In the genomic region with DNA sequence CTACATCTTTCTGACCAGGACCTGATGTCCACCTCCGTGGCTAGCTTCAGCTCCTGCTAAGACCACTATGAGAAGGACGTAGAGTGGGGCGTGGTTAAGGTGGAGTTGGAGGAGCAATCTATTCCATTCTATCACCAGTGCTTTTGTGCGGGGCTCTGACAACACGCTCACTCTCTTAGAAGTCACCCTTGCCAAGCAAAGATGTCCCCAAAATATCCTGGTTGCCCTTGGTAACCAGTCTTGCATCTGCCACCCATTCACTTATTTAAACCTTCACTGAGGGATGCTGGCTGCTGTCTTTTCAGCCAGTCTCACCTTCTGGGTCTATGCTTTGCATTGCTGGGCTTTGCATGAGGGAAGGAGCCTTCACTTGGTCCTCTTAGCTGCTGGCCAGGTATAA, we compare ENCODE assay signal across 25 mouse cellular contexts.
A peak's percentile ranks its signal among the peaks of the same experiment; 100 is the strongest.
DNase-seq lines count a peak whose midpoint lies in the region; ATAC-seq and TF ChIP-seq lines count a peak whose summit lies in the region.
"Had no signal": no experiment of that assay in that cellular context is flagged by ENCODE, and none has a peak within 500 bp of the region (broad histone marks: within the 10 kb centered on the region; RNA-seq: fewer than 3 reads in every experiment).

No protein-coding gene starts in this region.

- no peak for TF ChIP-seq POLR2A in kidney, adult 2 months (IDR thresholded peaks at IDR 0.05; ENCODE audit: low read depth, low read length)

- H3K4me1 ChIP-seq in liver, embryonic 11.5 days (replicated peaks; ENCODE audit: control insufficient read depth, insufficient read depth, low read length) = no peaks in the 10 kb centered on the region
- H3K4me1 ChIP-seq in kidney, adult 2 months (ENCODE audit: control insufficient read depth, insufficient read depth, low read length) = no peaks in the 10 kb centered on the region
- H3K4me1 ChIP-seq: embryonic facial prominence, embryonic 12.5 days; heart, embryonic 12.5 days; limb, embryonic 10.5 days; liver, embryonic 13.5 days; lung, embryonic 15.5 days; midbrain, embryonic 12.5 days; neural tube, embryonic 15.5 days had no signal

- no peak overlapping the region for H3K4me3 ChIP-seq in liver, embryonic 11.5 days (ENCODE audit: low read depth, low read length)
- H3K4me3 ChIP-seq in kidney, adult 2 months (ENCODE audit: insufficient read depth, low read depth, low read length) = no peak overlapping the region
- H3K4me3 ChIP-seq: embryonic facial prominence, embryonic 12.5 days; heart, embryonic 12.5 days; limb, embryonic 10.5 days; liver, embryonic 13.5 days; lung, embryonic 15.5 days; midbrain, embryonic 12.5 days; neural tube, embryonic 15.5 days had no signal

- H3K36me3 ChIP-seq in liver, embryonic 11.5 days (ENCODE audit: control insufficient read depth, insufficient read depth, low read length) = no peaks in the 10 kb centered on the region
- H3K36me3 ChIP-seq in kidney, adult 2 months (ENCODE audit: control insufficient read depth, insufficient read depth, low read length) = no peaks in the 10 kb centered on the region
- H3K36me3 ChIP-seq: embryonic facial prominence, embryonic 12.5 days; heart, embryonic 12.5 days; limb, embryonic 10.5 days; liver, embryonic 13.5 days; lung, embryonic 15.5 days; midbrain, embryonic 12.5 days; neural tube, embryonic 15.5 days had no signal

- no peak overlapping the region for H3K27ac ChIP-seq in liver, embryonic 11.5 days (ENCODE audit: low read depth, low read length)
- H3K27ac ChIP-seq in kidney, adult 2 months (ENCODE audit: insufficient read depth, low read depth, low read length) = no peak overlapping the region
- H3K27ac ChIP-seq: embryonic facial prominence, embryonic 12.5 days; limb, embryonic 10.5 days; liver, embryonic 13.5 days; lung, embryonic 15.5 days; macrophage; midbrain, embryonic 12.5 days; neural tube, embryonic 15.5 days had no signal

- DNase-seq in layer of hippocampus, adult 18-20 months (ENCODE audit: low spot score in 2 of 2) = peak; percentile 14 to 49
- DNase-seq in layer of hippocampus, postnatal 25 days (ENCODE audit: extremely low spot score in 1 of 2, low spot score in 1 of 2) = no peak
- DNase-seq in layer of hippocampus, adult 9-11 months = peak; percentile 63
- DNase-seq in right cerebral cortex, adult 18-20 months = peak; percentile 76
- DNase-seq in liver, embryonic 11.5 days (ENCODE audit: low spot score) = no peak
- DNase-seq in kidney, adult 2 months = no peak
- DNase-seq in heart, postnatal 14 days = no peak
- no peak for DNase-seq in cerebellum, postnatal 10 days
- DNase-seq: adrenal gland, adult 8-10 months; cerebellum, adult 11 months; heart, postnatal 36 days; kidney, adult 18-20 months; kidney, postnatal 14 days; liver, embryonic 13.5 days; thymus, postnatal 25 days had no signal

- H3K9ac ChIP-seq in liver, embryonic 11.5 days (ENCODE audit: low read depth, low read length) = no peak overlapping the region
- H3K9ac ChIP-seq: embryonic facial prominence, embryonic 12.5 days; heart, embryonic 12.5 days; liver, embryonic 13.5 days; lung, embryonic 15.5 days; midbrain, embryonic 12.5 days; neural tube, embryonic 15.5 days had no signal

- H3K4me2 ChIP-seq in liver, embryonic 11.5 days = no peak overlapping the region
- H3K4me2 ChIP-seq: embryonic facial prominence, embryonic 12.5 days; heart, embryonic 12.5 days; liver, embryonic 13.5 days; lung, embryonic 15.5 days; midbrain, embryonic 12.5 days; neural tube, embryonic 15.5 days had no signal

- no peaks in the 10 kb centered on the region for H3K27me3 ChIP-seq in liver, embryonic 11.5 days (replicated peaks; ENCODE audit: control insufficient read depth, insufficient read depth, low read length)
- H3K27me3 ChIP-seq in kidney, adult 2 months (replicated peaks; ENCODE audit: control insufficient read depth, insufficient read depth, low read length) = no peaks in the 10 kb centered on the region
- H3K27me3 ChIP-seq: CH12.LX; embryonic facial prominence, embryonic 12.5 days; heart, embryonic 12.5 days; liver, embryonic 13.5 days; lung, embryonic 15.5 days; midbrain, embryonic 12.5 days; neural tube, embryonic 15.5 days had no signal

- no peaks in the 10 kb centered on the region; the same call in 1 of the 2 replicates for H3K9me3 ChIP-seq in liver, embryonic 11.5 days (ENCODE audit: control insufficient read depth, low read length)
- H3K9me3 ChIP-seq: embryonic facial prominence, embryonic 12.5 days; limb, embryonic 10.5 days; lung, embryonic 15.5 days; midbrain, embryonic 12.5 days; neural tube, embryonic 15.5 days had no signal

- WGBS in liver, embryonic 11.5 days = 83% methylated on average over 5 of the region's 5 CpGs
- 87% methylated on average over 5 of the region's 5 CpGs for WGBS in kidney, adult 2 months

- TF ChIP-seq CTCF in kidney, adult 2 months (conservative IDR thresholded peaks at IDR 0.05; ENCODE audit: insufficient read depth, insufficient read length, low read depth, low read length) = no peak

- intact Hi-C loops in heart, postnatal 14 days (cut with DNase I) = no loop called here

- ATAC-seq in liver, embryonic 11.5 days (replicated peaks; ENCODE audit: low FRiP score) = no peak
- ATAC-seq: forebrain, embryonic 16.5 days; hindbrain, embryonic 16.5 days had no signal

Comparison
In these comparisons a context has a peak if more than half of its experiments do, and no peak if none do; other contexts are left out.
1. DNase-seq: peak in layer of hippocampus, adult 18-20 months (2 of 2), layer of hippocampus, adult 9-11 months (single experiment) and right cerebral cortex, adult 18-20 months (single experiment); none in layer of hippocampus, postnatal 25 days (0 of 2), liver, embryonic 11.5 days (single experiment), kidney, adult 2 months (single experiment), heart, postnatal 14 days (0 of 2) and cerebellum, postnatal 10 days (0 of 2).